18 mouse cellular contexts compared by ENCODE assay signal in the genomic region with DNA sequence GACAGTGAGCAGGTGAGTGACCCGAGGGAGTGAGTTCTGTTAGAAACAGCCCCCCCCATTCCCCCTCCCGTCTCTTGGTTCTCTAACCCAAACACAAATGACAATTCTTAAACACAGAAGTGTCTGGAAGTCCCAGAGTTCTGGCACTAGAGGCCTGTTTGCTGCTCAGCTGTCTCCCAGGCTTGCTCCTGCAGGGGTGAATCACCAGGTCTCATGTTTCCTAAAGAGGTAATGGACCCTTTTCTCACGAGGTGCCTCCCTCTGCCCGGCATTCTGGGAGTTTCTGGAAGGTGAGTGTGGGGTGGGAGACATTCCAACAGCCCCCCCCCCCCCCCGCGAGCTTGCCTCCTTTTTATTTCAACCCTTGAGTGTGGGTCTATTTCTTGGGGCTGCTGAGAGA. TPM values are rescaled to one million over a fixed set of nuclear protein-coding genes. Genes with fewer than 3 reads are reported as not detected.
A peak's percentile ranks its signal among the peaks of the same experiment; 100 is the strongest.
DNase-seq lines count a peak whose midpoint lies in the region; ATAC-seq and TF ChIP-seq lines count a peak whose summit lies in the region.
"Had no signal": no experiment of that assay in that cellular context is flagged by ENCODE, and none has a peak within 500 bp of the region (broad histone marks: within the 10 kb centered on the region; RNA-seq: fewer than 3 reads in every experiment).

No protein-coding gene starts in this region.

- H3K4me2 ChIP-seq in forebrain, embryonic 13.5 days = no peak overlapping the region
- no peak overlapping the region for H3K4me2 ChIP-seq in stomach, embryonic 14.5 days (replicated peaks; ENCODE audit: low read depth, low read length)
- no peak overlapping the region for H3K4me2 ChIP-seq in stomach, postnatal 0 days (replicated peaks; ENCODE audit: low read depth)
- H3K4me2 ChIP-seq: embryonic facial prominence, embryonic 13.5 days; limb, embryonic 15.5 days; liver, embryonic 15.5 days; neural tube, embryonic 12.5 days had no signal

- 0 out of 2 replicates have a peak overlapping the region, but pooled peaks have one; percentile 11 for H3K27ac ChIP-seq in forebrain, embryonic 10.5 days
- no peak overlapping the region for H3K27ac ChIP-seq in forebrain, embryonic 13.5 days
- H3K27ac ChIP-seq in stomach, embryonic 14.5 days (ENCODE audit: low read length) = peak overlapping the region; percentile 52; the same call in 1 of the 2 replicates
- H3K27ac ChIP-seq in stomach, postnatal 0 days (replicated peaks) = no peak overlapping the region
- 0 out of 2 replicates have a peak overlapping the region, but pooled peaks have one; percentile 10 for H3K27ac ChIP-seq in limb, embryonic 10.5 days
- H3K27ac ChIP-seq: embryonic facial prominence, embryonic 13.5 days; limb, embryonic 15.5 days; liver, embryonic 15.5 days; macrophage; neural tube, embryonic 12.5 days had no signal

- no peaks in the 10 kb centered on the region for H3K9me3 ChIP-seq in forebrain, embryonic 10.5 days
- no peaks in the 10 kb centered on the region for H3K9me3 ChIP-seq in forebrain, embryonic 13.5 days (replicated peaks)
- H3K9me3 ChIP-seq in stomach, embryonic 14.5 days (ENCODE audit: control insufficient read depth, low read depth, low read length) = no peaks in the 10 kb centered on the region
- H3K9me3 ChIP-seq in stomach, postnatal 0 days (ENCODE audit: control insufficient read depth, low read length) = no peaks in the 10 kb centered on the region
- no peaks in the 10 kb centered on the region for H3K9me3 ChIP-seq in limb, embryonic 10.5 days (replicated peaks)
- H3K9me3 ChIP-seq: embryonic facial prominence, embryonic 13.5 days; limb, embryonic 15.5 days; liver, embryonic 15.5 days; midbrain, embryonic 10.5 days; neural tube, embryonic 12.5 days had no signal

- 59% methylated on average over 6 of the region's 6 CpGs for WGBS in forebrain, embryonic 10.5 days
- WGBS in forebrain, embryonic 13.5 days = 45% methylated on average over 5 of the region's 6 CpGs
- 30% methylated on average over 6 of the region's 6 CpGs for WGBS in stomach, embryonic 14.5 days
- 24% methylated on average over 6 of the region's 6 CpGs for WGBS in stomach, postnatal 0 days
- 40% methylated on average over 6 of the region's 6 CpGs for WGBS in limb, embryonic 10.5 days

- no peak for ATAC-seq in forebrain, embryonic 13.5 days
- no peak for ATAC-seq in stomach, embryonic 14.5 days (ENCODE audit: insufficient number of reproducible peaks, insufficient read depth, low FRiP score, low read depth)
- ATAC-seq in stomach, postnatal 0 days (ENCODE audit: low FRiP score, low TSS enrichment) = no peak

- DNase-seq in forebrain, embryonic 10.5 days (ENCODE audit: extremely low spot score, low spot score) = no peak
- DNase-seq in stomach, postnatal 0 days (ENCODE audit: low spot score) = no peak
- no peak for DNase-seq in limb, embryonic 10.5 days (ENCODE audit: low spot score)
- DNase-seq in cerebellum, adult 11 months = no peak
- no peak for DNase-seq in retina, postnatal 1 day
- no peak for DNase-seq in neural tube, embryonic 10.5 days (ENCODE audit: extremely low spot score, low spot score)
- DNase-seq: cerebellum, adult 9-10 months; gastrocnemius, postnatal 25 days; kidney, adult 9 months; right cerebral cortex, adult 18-20 months had no signal

- H3K4me3 ChIP-seq in forebrain, embryonic 10.5 days = no peak overlapping the region
- no peak overlapping the region for H3K4me3 ChIP-seq in forebrain, embryonic 13.5 days
- H3K4me3 ChIP-seq in stomach, embryonic 14.5 days (ENCODE audit: low read depth, low read length) = no peak overlapping the region
- no peak overlapping the region for H3K4me3 ChIP-seq in stomach, postnatal 0 days (ENCODE audit: low read depth, low read length)
- no peak overlapping the region for H3K4me3 ChIP-seq in limb, embryonic 10.5 days
- H3K4me3 ChIP-seq: embryonic facial prominence, embryonic 13.5 days; limb, embryonic 15.5 days; liver, embryonic 15.5 days; midbrain, embryonic 10.5 days; neural tube, embryonic 12.5 days had no signal

- no peaks in the 10 kb centered on the region for H3K36me3 ChIP-seq in forebrain, embryonic 10.5 days (replicated peaks)
- H3K36me3 ChIP-seq in forebrain, embryonic 13.5 days (ENCODE audit: poor library complexity, severe bottlenecking) = no peaks in the 10 kb centered on the region
- no peaks in the 10 kb centered on the region for H3K36me3 ChIP-seq in stomach, embryonic 14.5 days (ENCODE audit: control insufficient read depth, insufficient read depth, low read length)
- H3K36me3 ChIP-seq in stomach, postnatal 0 days (ENCODE audit: control insufficient read depth, insufficient read depth, low read length) = no peaks in the 10 kb centered on the region
- no peaks in the 10 kb centered on the region for H3K36me3 ChIP-seq in limb, embryonic 10.5 days
- H3K36me3 ChIP-seq: embryonic facial prominence, embryonic 13.5 days; limb, embryonic 15.5 days; liver, embryonic 15.5 days; midbrain, embryonic 10.5 days; neural tube, embryonic 12.5 days had no signal

- no peak for TF ChIP-seq CTCF in stomach, postnatal 0 days (IDR thresholded peaks at IDR 0.05; ENCODE audit: low read depth)

- no peak for TF ChIP-seq EP300 in stomach, postnatal 0 days (optimal IDR thresholded peaks at IDR 0.05)

- no peaks in the 10 kb centered on the region for H3K27me3 ChIP-seq in forebrain, embryonic 10.5 days (ENCODE audit: poor library complexity, severe bottlenecking)
- H3K27me3 ChIP-seq in forebrain, embryonic 13.5 days = no peaks in the 10 kb centered on the region
- H3K27me3 ChIP-seq in stomach, embryonic 14.5 days (ENCODE audit: control insufficient read depth, insufficient read depth, low read length) = no peaks in the 10 kb centered on the region
- no peaks in the 10 kb centered on the region for H3K27me3 ChIP-seq in stomach, postnatal 0 days (ENCODE audit: control insufficient read depth, insufficient read depth, low read length)
- no peaks in the 10 kb centered on the region for H3K27me3 ChIP-seq in limb, embryonic 10.5 days (ENCODE audit: low read depth, poor library complexity, severe bottlenecking)
- H3K27me3 ChIP-seq: embryonic facial prominence, embryonic 13.5 days; limb, embryonic 15.5 days; liver, embryonic 15.5 days; neural tube, embryonic 12.5 days had no signal

- no peak overlapping the region for H3K9ac ChIP-seq in forebrain, embryonic 13.5 days
- no peak overlapping the region for H3K9ac ChIP-seq in stomach, embryonic 14.5 days (replicated peaks; ENCODE audit: low read depth, low read length)
- no peak overlapping the region for H3K9ac ChIP-seq in stomach, postnatal 0 days (ENCODE audit: low read length)
- H3K9ac ChIP-seq: embryonic facial prominence, embryonic 13.5 days; limb, embryonic 15.5 days; liver, embryonic 15.5 days; neural tube, embryonic 12.5 days had no signal

- H3K4me1 ChIP-seq in forebrain, embryonic 10.5 days = peaks cover 29% of the 10 kb centered on the region
- no peaks in the 10 kb centered on the region for H3K4me1 ChIP-seq in forebrain, embryonic 13.5 days
- peaks cover 5% of the 10 kb centered on the region; the same call in 1 of the 2 replicates for H3K4me1 ChIP-seq in stomach, embryonic 14.5 days (ENCODE audit: control insufficient read depth, insufficient read depth, low read length)
- no peaks in the 10 kb centered on the region; the same call in 1 of the 2 replicates for H3K4me1 ChIP-seq in stomach, postnatal 0 days (replicated peaks; ENCODE audit: control insufficient read depth, insufficient read depth)
- peaks cover 40% of the 10 kb centered on the region for H3K4me1 ChIP-seq in limb, embryonic 10.5 days
- H3K4me1 ChIP-seq: neural tube, embryonic 12.5 days had no signal

RNA-seq across cellular contexts. Expression of a gene that starts 49.4 kb away (rescaled TPM):
- polyA plus RNA-seq in forebrain, embryonic 10.5 days (2016; fragmentation: Nextera tagmentation; extraction: Ambion mirVana) = 31.5 and 34.2 TPM in 2 replicates
- polyA plus RNA-seq in forebrain, embryonic 13.5 days (2015; fragmentation: Nextera tagmentation; extraction: Ambion mirVana) = 22.1 and 24.0 TPM in 2 replicates
- 38.9 and 40.7 TPM in 2 replicates for polyA plus RNA-seq in stomach, embryonic 14.5 days (2014; fragmentation: Nextera tagmentation; extraction: Ambion mirVana)
- 74.6 and 85.7 TPM in 2 replicates for polyA plus RNA-seq in stomach, postnatal 0 days (2015; fragmentation: Nextera tagmentation; extraction: Ambion mirVana)
- 41.9 and 43.2 TPM in 2 replicates for polyA plus RNA-seq in limb, embryonic 10.5 days (2016; fragmentation: Nextera tagmentation; extraction: Ambion mirVana)

RNA-seq across cellular contexts. Expression of a gene that starts 50.3 kb away (rescaled TPM):
- polyA plus RNA-seq in forebrain, embryonic 10.5 days (2016; fragmentation: Nextera tagmentation; extraction: Ambion mirVana) = 0.33 and 0.44 TPM in 2 replicates
- 0.11 and 0.14 TPM in 2 replicates for polyA plus RNA-seq in forebrain, embryonic 13.5 days (2015; fragmentation: Nextera tagmentation; extraction: Ambion mirVana)
- 1.3 and 2.0 TPM in 2 replicates for polyA plus RNA-seq in stomach, embryonic 14.5 days (2014; fragmentation: Nextera tagmentation; extraction: Ambion mirVana)
- 55.0 and 60.2 TPM in 2 replicates for polyA plus RNA-seq in stomach, postnatal 0 days (2015; fragmentation: Nextera tagmentation; extraction: Ambion mirVana)
- polyA plus RNA-seq in limb, embryonic 10.5 days (2016; fragmentation: Nextera tagmentation; extraction: Ambion mirVana) = 1.2 and 2.2 TPM in 2 replicates

Comparison
In these comparisons a context has a peak if more than half of its experiments do, and no peak if none do; other contexts are left out.
1. H3K27ac ChIP-seq: peak in forebrain, embryonic 10.5 days (single experiment), stomach, embryonic 14.5 days (single experiment) and limb, embryonic 10.5 days (single experiment); none in forebrain, embryonic 13.5 days (single experiment) and stomach, postnatal 0 days (single experiment).
2. RNA of a gene that starts 50.3 kb away (polyA plus RNA-seq): 55.0 to 60.2 TPM in stomach, postnatal 0 days; 1.3 to 2.0 TPM in stomach, embryonic 14.5 days, 1.2 to 2.2 TPM in limb, embryonic 10.5 days, 0.33 to 0.44 TPM in forebrain, embryonic 10.5 days and 0.11 to 0.14 TPM in forebrain, embryonic 13.5 days; every median in the first group is over 10 times any median in the second.